Mouse (Mus musculus): Measurements from ENCODE around the gene Gcgr.
"Not testable (repeated sequence)": the region's sequence is repeated elsewhere in the genome, so short reads cannot be mapped to it uniquely, and the experiment has no call there.

Gcgr gene

GRCm38 (mm10) chr11:120538955-120539284 is 8.4 kb downstream of the Gcgr start:
- no peak for DNase-seq (ENCODE audit: low spot score)

- no peak for DNase-seq (ENCODE audit: low spot score)
Measured at GRCm38 (mm10) chr11:120539285-120540014, 9.0 kb downstream of the Gcgr start.

GRCm38 (mm10) chr11:120541907-120542306 is 11.4 kb downstream of the Gcgr start:
- no peak for DNase-seq (ENCODE audit: low spot score)

- no peak for DNase-seq (ENCODE audit: low spot score)
Measured at GRCm38 (mm10) chr11:120542376-120542775, 11.9 kb downstream of the Gcgr start.

GRCm38 (mm10) chr11:120545964-120546363 is 15.5 kb downstream of the Gcgr start:
- DNase-seq (ENCODE audit: low spot score) = no peak

- DNase-seq (ENCODE audit: low spot score) = peak; percentile 28
Measured at GRCm38 (mm10) chr11:120547469-120547868, 17.0 kb downstream of the Gcgr start.

GRCm38 (mm10) chr11:120548214-120548613 is 17.7 kb downstream of the Gcgr start:
- no peak for DNase-seq (ENCODE audit: low spot score)

- DNase-seq (ENCODE audit: low spot score) = no peak
Measured at GRCm38 (mm10) chr11:120548786-120549167, 18.3 kb downstream of the Gcgr start.

GRCm38 (mm10) chr11:120549168-120549945 is 18.9 kb downstream of the Gcgr start, which contains the start of gene Mcrip1:
Gene Mcrip1, minus strand, starts transcription at chr11:120549727.
- peak; percentile 91 for DNase-seq (ENCODE audit: low spot score)

GRCm38 (mm10) chr11:120549986-120550809 is 19.7 kb downstream of the Gcgr start:
- no peak for DNase-seq (ENCODE audit: low spot score)

GRCm38 (mm10) chr11:120550810-120551440 is 20.4 kb downstream of the Gcgr start, which contains the start of gene Ppp1r27:
Gene Ppp1r27, minus strand, starts transcription at chr11:120551132.
- no peak for DNase-seq (ENCODE audit: low spot score)

- DNase-seq (ENCODE audit: low spot score) = no peak
Measured at GRCm38 (mm10) chr11:120552736-120553135, 22.2 kb downstream of the Gcgr start.

- no peak for DNase-seq (ENCODE audit: low spot score)
Measured at GRCm38 (mm10) chr11:120554834-120555233, 24.3 kb downstream of the Gcgr start.

GRCm38 (mm10) chr11:120555260-120555659 is 24.8 kb downstream of the Gcgr start:
- DNase-seq (ENCODE audit: low spot score) = no peak

- not testable (repeated sequence) for DNase-seq (ENCODE audit: low spot score)
Measured at GRCm38 (mm10) chr11:120558843-120559242, 28.3 kb downstream of the Gcgr start.

- DNase-seq (ENCODE audit: low spot score) = no peak
Measured at GRCm38 (mm10) chr11:120560952-120561728, 30.6 kb downstream of the Gcgr start.

- no peak for DNase-seq (ENCODE audit: low spot score)
Measured at GRCm38 (mm10) chr11:120562949-120563348, 32.5 kb downstream of the Gcgr start.

GRCm38 (mm10) chr11:120565114-120565513 is 34.6 kb downstream of the Gcgr start:
- DNase-seq (ENCODE audit: low spot score) = no peak

- no peak for DNase-seq (ENCODE audit: low spot score)
Measured at GRCm38 (mm10) chr11:120568324-120568723, 37.8 kb downstream of the Gcgr start.

GRCm38 (mm10) chr11:120571122-120571521 is 40.6 kb downstream of the Gcgr start:
- DNase-seq (ENCODE audit: low spot score) = no peak

GRCm38 (mm10) chr11:120571754-120572416 is 41.4 kb downstream of the Gcgr start:
- no peak for DNase-seq (ENCODE audit: low spot score)

Measured in T-cell, adult 2 months (primary cell).